Mouse (Mus musculus) ES-Bruce4 (cell line): ENCODE measurements around the gene Pdia4.
A peak's percentile ranks its signal among the peaks of the same experiment; 100 is the strongest.

Experiments
- CTCF ChIP-seq: IDR thresholded peaks from one replicate; pipeline ENCODE4 v1.8.1; 2011; ENCODE audit warnings: low read depth, low read length
- POLR2A ChIP-seq: IDR thresholded peaks from one replicate; pipeline ENCODE4 v1.8.1; 2011; ENCODE audit warnings: low read length; ENCODE audit not compliant: insufficient read depth

GRCm38 (mm10) chr6:47787941-47788736 lies 25.1 kb downstream of the Pdia4 start:
- TF ChIP-seq POLR2A = peak; percentile 65
- TF ChIP-seq CTCF = no peak
